19 mouse cellular contexts compared by ENCODE assay signal in genomic region chr14:92271200-92271599, GRCm38 (mm10).
DNase-seq lines count a peak whose midpoint lies in the region.
"Had no signal": no experiment of that assay in that cellular context is flagged by ENCODE, and none has a peak within 500 bp of the region (broad histone marks: within the 10 kb centered on the region; RNA-seq: fewer than 3 reads in every experiment).

No protein-coding gene starts in this region.

- peak; percentile 16 to 35 for DNase-seq in frontal cortex, adult 2 months (ENCODE audit: extremely low spot score in 1 of 2, low spot score in 1 of 2)
- DNase-seq in frontal cortex, postnatal 25 days (ENCODE audit: low spot score in 2 of 2): no peak
- DNase-seq in left cerebral cortex, adult 11 months (ENCODE audit: low spot score): peak; percentile 7
- no peak for DNase-seq in left cerebral cortex, adult 8-10 months (ENCODE audit: low spot score in 2 of 2)
- peak; percentile 56 for DNase-seq in brain, adult 2 months (ENCODE audit: low read depth, low spot score)
- no peak for DNase-seq in thymus, postnatal 14 days
- DNase-seq: adrenal gland, adult 2 months; adrenal gland, postnatal 14 days; B cell, adult 2 months; cerebellum, adult 11-12 months; cerebellum, adult 8-10 months; cerebellum, postnatal 10 days; cerebellum, postnatal 36 days; embryo, embryonic 11 days; gastrocnemius, postnatal 10 days; gastrocnemius, postnatal 36 days; heart, adult 2 months; heart, postnatal 14 days; heart, postnatal 4 days had no signal

Comparison
In these comparisons a context has a peak if more than half of its experiments do, and no peak if none do; other contexts are left out.
1. DNase-seq: peak in frontal cortex, adult 2 months (2 of 2), left cerebral cortex, adult 11 months (single experiment) and brain, adult 2 months (single experiment); none in frontal cortex, postnatal 25 days (0 of 2), left cerebral cortex, adult 8-10 months (0 of 2) and thymus, postnatal 14 days (single experiment).